ENCODE assay signal across 8 mouse cellular contexts in genomic region chr1:79439609-79440308, GRCm38 (mm10). TPM values are rescaled to one million over a fixed set of nuclear protein-coding genes. Genes with fewer than 3 reads are reported as not detected.
DNase-seq lines count a peak whose midpoint lies in the region; TF ChIP-seq lines count a peak whose summit lies in the region.

TSS of gene Scg2 (minus strand) at chr1:79440120.

- H3K4me1 ChIP-seq in cortical plate, adult 2 months (ENCODE audit: control insufficient read depth, insufficient read depth, low read length), result no peaks in the 10 kb centered on the region

- H3K27ac ChIP-seq in cortical plate, adult 2 months (ENCODE audit: insufficient read depth, low read length), result no peak within 1 kb of the TSS

- TF ChIP-seq CTCF in cortical plate, adult 2 months (IDR thresholded peaks at IDR 0.05; ENCODE audit: extremely low read depth, insufficient read depth, low read length), result no peak

- H3K4me3 ChIP-seq in cortical plate, adult 2 months (ENCODE audit: insufficient read depth, low read length), result peak within 1 kb of the TSS; percentile 42

- DNase-seq in adrenal gland, adult 2 months, result peak; percentile 79
- peak; percentile 35 for DNase-seq in gastrocnemius, postnatal 25 days
- DNase-seq in induced T-regulatory cell, adult 2 months (ENCODE audit: low read depth), result peak; percentile 28
- peak; percentile 80 for DNase-seq in left cerebral cortex, adult 11 months (ENCODE audit: low spot score)
- DNase-seq in lung, postnatal 4 days, result peak; percentile 74 to 82
- DNase-seq in right cerebral cortex, postnatal 10 days (ENCODE audit: low spot score in 2 of 2), result peak; percentile 91
- no peak for DNase-seq in spleen, adult 12 weeks (ENCODE audit: low spot score)

- TF ChIP-seq POLR2A in cortical plate, adult 2 months (IDR thresholded peaks at IDR 0.05; ENCODE audit: extremely low read depth, insufficient read depth, low read length), result peak; percentile 75

RNA-seq across cellular contexts. Expression of gene Scg2, which starts in this region (rescaled TPM):
- 1,000 to 10,000 TPM in 1 of 2 experiments, 100 to 1,000 TPM in 1; 748 to 1,112 TPM for total RNA-seq in adrenal gland, adult 2 months (2021)
- 16.2 and 17.1 TPM in 2 replicates for polyA plus RNA-seq in adrenal gland, adult 2 months (2012; rRNA removed)
- polyA plus RNA-seq in cortical plate, adult 2 months (2012; rRNA removed), result 109 and 124 TPM in 2 replicates
- not detected for total RNA-seq in gastrocnemius, postnatal 25 days (2021)

Comparison
In these comparisons a context has a peak if more than half of its experiments do, and no peak if none do; other contexts are left out.
1. RNA of gene Scg2 (total RNA-seq): 748 to 1,112 TPM in adrenal gland, adult 2 months; not detected in gastrocnemius, postnatal 25 days; every median in the first group is over 100 times any median in the second.
2. Peak in DNase-seq in gastrocnemius, postnatal 25 days; RNA of the gene not detected or under 1 TPM.